24 mouse cellular contexts compared by ENCODE assay signal in the genomic region with DNA sequence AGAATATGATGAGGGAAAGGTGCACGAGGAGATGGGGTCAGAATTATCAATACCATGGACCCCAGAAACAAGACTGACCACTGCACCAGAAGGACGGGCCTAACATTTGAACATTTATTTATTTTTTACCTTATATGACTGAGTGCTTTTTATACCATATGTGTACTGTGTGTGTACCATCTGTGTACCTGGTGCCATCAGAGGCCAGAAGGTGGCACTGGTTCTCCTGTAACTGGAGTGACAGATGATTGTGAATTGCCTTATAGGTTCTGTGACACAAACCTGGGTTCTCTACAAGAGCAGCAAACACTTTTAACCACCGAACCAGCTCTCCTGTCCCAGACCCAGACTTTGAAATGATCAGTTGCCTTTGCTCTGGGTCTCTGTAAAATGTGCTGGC. TPM values are rescaled to one million over a fixed set of nuclear protein-coding genes. Genes with fewer than 3 reads are reported as not detected.
DNase-seq lines count a peak whose midpoint lies in the region; ATAC-seq and TF ChIP-seq lines count a peak whose summit lies in the region.
"Had no signal": no experiment of that assay in that cellular context is flagged by ENCODE, and none has a peak within 500 bp of the region (broad histone marks: within the 10 kb centered on the region; RNA-seq: fewer than 3 reads in every experiment).

No protein-coding gene starts in this region.

- H3K27me3 ChIP-seq in heart, adult 2 months (ENCODE audit: control insufficient read depth, insufficient read depth, low read length) = no peaks in the 10 kb centered on the region
- no peaks in the 10 kb centered on the region for H3K27me3 ChIP-seq in lung, postnatal 0 days (replicated peaks; ENCODE audit: insufficient read depth, low read length)
- H3K27me3 ChIP-seq in MEL (ENCODE audit: control insufficient read depth in 1 of 2, insufficient read depth in 2 of 2, low read length in 2 of 2) = no peaks in the 10 kb centered on the region; a peak in 1 of 4 replicates
- H3K27me3 ChIP-seq: embryonic facial prominence, embryonic 15.5 days; heart, embryonic 13.5 days; liver, embryonic 15.5 days had no signal

- H3K9me3 ChIP-seq in lung, postnatal 0 days (ENCODE audit: low read length) = no peaks in the 10 kb centered on the region
- H3K9me3 ChIP-seq in MEL (replicated peaks; ENCODE audit: insufficient read depth, low read length) = no peaks in the 10 kb centered on the region
- H3K9me3 ChIP-seq: embryonic facial prominence, embryonic 15.5 days; liver, embryonic 15.5 days had no signal

- no peak for DNase-seq in heart, adult 2 months
- DNase-seq in heart, postnatal 10 days = no peak
- no peak for DNase-seq in lung, postnatal 0 days (ENCODE audit: low spot score)
- DNase-seq in lung, postnatal 4 days = no peak
- DNase-seq in MEL (ENCODE audit: low read depth, low spot score) = no peak
- DNase-seq in thymus, postnatal 0 days (ENCODE audit: low spot score) = peak; percentile 11
- no peak for DNase-seq in testis, postnatal 10 days (ENCODE audit: low spot score)
- DNase-seq: adrenal gland, postnatal 14 days; cerebellum, adult 9-11 months; embryo, embryonic 11 days; kidney, adult 9 months; retina, postnatal 1 day had no signal

- intact Hi-C loops in heart, adult 2 months (cut with DNase I) = no loop called here
- intact Hi-C loops in heart, postnatal 10 days (cut with DNase I) = no loop called here

- no peaks in the 10 kb centered on the region for H3K79me2 ChIP-seq in heart, adult 2 months (replicated peaks; ENCODE audit: control insufficient read depth, insufficient read depth, low read length)
- no peaks in the 10 kb centered on the region for H3K79me2 ChIP-seq in MEL (ENCODE audit: control insufficient read depth, insufficient read depth, low read length, poor library complexity)

- peak; percentile 9; the same call in 1 of the 2 replicates for TF ChIP-seq CTCF in heart, adult 2 months (IDR thresholded peaks at IDR 0.05)
- peak; percentile 34 for TF ChIP-seq CTCF in lung, postnatal 0 days (IDR thresholded peaks at IDR 0.05)
- peak in 2 of 3 experiments; percentile 10 to 33; a peak in 2 of 6 replicates for TF ChIP-seq CTCF in MEL (IDR thresholded peaks at IDR 0.05 in 2 of 3, conservative IDR thresholded peaks at IDR 0.05 in 1 of 3; ENCODE audit: control insufficient read depth in 1 of 3, insufficient read depth in 1 of 3, low read depth in 2 of 3, low read length in 3 of 3, poor library complexity in 1 of 3, severe bottlenecking in 1 of 3)

- no peaks in the 10 kb centered on the region for H3K36me3 ChIP-seq in heart, adult 2 months (ENCODE audit: control insufficient read depth, insufficient read depth, low read length)
- H3K36me3 ChIP-seq in lung, postnatal 0 days (ENCODE audit: insufficient read depth, low read length) = no peaks in the 10 kb centered on the region
- peaks cover 0 to 3% of the 10 kb centered on the region in 2 experiments; a peak in 2 of 4 replicates for H3K36me3 ChIP-seq in MEL (ENCODE audit: control insufficient read depth in 1 of 2, insufficient read depth in 2 of 2, low read length in 2 of 2)
- H3K36me3 ChIP-seq: embryonic facial prominence, embryonic 15.5 days; heart, embryonic 13.5 days; liver, embryonic 15.5 days had no signal

- H3K9ac ChIP-seq in heart, adult 2 months (ENCODE audit: low read depth, low read length) = no peak overlapping the region
- H3K9ac ChIP-seq in lung, postnatal 0 days (replicated peaks; ENCODE audit: low read depth) = no peak overlapping the region
- no peak overlapping the region for H3K9ac ChIP-seq in MEL (ENCODE audit: control insufficient read depth, low read depth, low read length, poor library complexity, severe bottlenecking)
- H3K9ac ChIP-seq: embryonic facial prominence, embryonic 15.5 days; heart, embryonic 13.5 days; liver, embryonic 15.5 days had no signal

- no peak for TF ChIP-seq EP300 in heart, adult 2 months (IDR thresholded peaks at IDR 0.05; ENCODE audit: insufficient read depth, low read depth, low read length)
- TF ChIP-seq EP300 in lung, postnatal 0 days (IDR thresholded peaks at IDR 0.05) = no peak
- TF ChIP-seq EP300 in MEL (IDR thresholded peaks at IDR 0.05; ENCODE audit: low read depth in 1 of 2, low read length in 2 of 2) = no peak

- no peak for ATAC-seq in lung, postnatal 0 days
- ATAC-seq in megakaryocyte-erythroid progenitor cell, adult 5-6 weeks (replicated peaks; ENCODE audit: low FRiP score, low TSS enrichment, poor library complexity, severe bottlenecking) = no peak
- ATAC-seq: hindbrain, postnatal 0 days had no signal

- WGBS in heart, adult 2 months = 75% methylated on average over 3 of the region's 3 CpGs
- WGBS in lung, postnatal 0 days = 75% methylated on average over 3 of the region's 3 CpGs

- H3K4me1 ChIP-seq in heart, adult 2 months (ENCODE audit: control insufficient read depth, insufficient read depth, low read length) = no peaks in the 10 kb centered on the region
- no peaks in the 10 kb centered on the region for H3K4me1 ChIP-seq in lung, postnatal 0 days (ENCODE audit: insufficient read depth, low read depth, low read length)
- peaks cover 0 to 2% of the 10 kb centered on the region in 2 experiments; a peak in 2 of 4 replicates for H3K4me1 ChIP-seq in MEL (ENCODE audit: control insufficient read depth in 1 of 2, insufficient read depth in 2 of 2, low read length in 2 of 2)
- H3K4me1 ChIP-seq: embryonic facial prominence, embryonic 15.5 days; heart, embryonic 13.5 days had no signal

- no peak overlapping the region for H3K4me2 ChIP-seq in lung, postnatal 0 days (replicated peaks; ENCODE audit: low read depth, low read length)
- H3K4me2 ChIP-seq: embryonic facial prominence, embryonic 15.5 days; heart, embryonic 13.5 days; liver, embryonic 15.5 days; midbrain, embryonic 11.5 days had no signal

- H3K27ac ChIP-seq in heart, adult 2 months = no peak overlapping the region
- no peak overlapping the region for H3K27ac ChIP-seq in lung, postnatal 0 days (ENCODE audit: low read length)
- H3K27ac ChIP-seq in MEL (ENCODE audit: control insufficient read depth, low read depth, low read length) = no peak overlapping the region
- H3K27ac ChIP-seq: embryonic facial prominence, embryonic 15.5 days; heart, embryonic 13.5 days; hindbrain, postnatal 0 days; liver, embryonic 15.5 days had no signal

- no peak overlapping the region for H3K4me3 ChIP-seq in heart, adult 2 months
- no peak overlapping the region for H3K4me3 ChIP-seq in lung, postnatal 0 days (ENCODE audit: low read depth, low read length)
- no peak overlapping the region for H3K4me3 ChIP-seq in MEL (ENCODE audit: control insufficient read depth in 1 of 2, insufficient read depth in 1 of 2, low read depth in 2 of 2, low read length in 2 of 2)
- H3K4me3 ChIP-seq: embryonic facial prominence, embryonic 15.5 days; heart, embryonic 13.5 days; liver, embryonic 15.5 days had no signal

- TF ChIP-seq RAD21 in MEL (IDR thresholded peaks at IDR 0.05; ENCODE audit: low read depth, low read length) = peak; percentile 18

- TF ChIP-seq POLR2A in heart, adult 2 months (IDR thresholded peaks at IDR 0.05; ENCODE audit: insufficient read depth, low read depth, low read length) = no peak
- TF ChIP-seq POLR2A in MEL (IDR thresholded peaks at IDR 0.05; ENCODE audit: control insufficient read depth in 1 of 2, insufficient read depth in 1 of 2, low read depth in 1 of 2, low read length in 2 of 2, poor library complexity in 1 of 2) = no peak

TF ChIP-seq in MEL, 35 proteins besides CTCF, POLR2A, EP300 and RAD21:
- TF ChIP-seq MYC (IDR thresholded peaks at IDR 0.05; ENCODE audit: low read depth, low read length) (no peak), SMC3 (IDR thresholded peaks at IDR 0.05; ENCODE audit: low read depth, low read length) (peak; percentile 31)

RNA-seq across cellular contexts. Expression of a gene that starts 31.8 kb away (rescaled TPM):
- total RNA-seq in heart, adult 2 months (2021) = not detected
- polyA plus RNA-seq in heart, adult 2 months (2012; rRNA removed) = not detected in 2 replicates
- not detected for total RNA-seq in heart, postnatal 10 days (2021)
- polyA plus RNA-seq in lung, postnatal 0 days (2015; fragmentation: Nextera tagmentation; extraction: Ambion mirVana) = not detected in 2 replicates
- not detected in 2 replicates for total RNA-seq in MEL (2012; rRNA removed)
- not detected for polyA plus RNA-seq in MEL (2012; ENCODE audit: insufficient read depth in 1 of 2, insufficient read length in 2 of 2, low read depth in 1 of 2, low replicate concordance in 2 of 2, missing spikeins in 1 of 2)
- polyA plus RNA-seq in thymus, postnatal 0 days (2015; fragmentation: Nextera tagmentation; extraction: Ambion mirVana) = not detected in 2 replicates
- total RNA-seq in megakaryocyte-erythroid progenitor cell, adult 5-6 weeks (2014; fragmentation: Nextera tagmentation) = not detected in 2 replicates
- not detected in 2 replicates for total RNA-seq in megakaryocyte-erythroid progenitor cell, adult 5-6 weeks (2017)
- total RNA-seq: adrenal gland, postnatal 14 days; hematopoietic stem cell, adult 5-6 weeks; hindbrain, postnatal 0 days; left cerebral cortex, adult 18-20 months had no signal
- polyA plus RNA-seq: embryonic facial prominence, embryonic 15.5 days; forebrain, embryonic 11.5 days; gonadal fat pad, adult 2 months; heart, embryonic 13.5 days; hindbrain, postnatal 0 days; limb, embryonic 11.5 days; liver, embryonic 15.5 days; midbrain, embryonic 11.5 days; small intestine, adult 2 months had no signal

RNA-seq across cellular contexts. Expression of a gene that starts 43.9 kb away (rescaled TPM):
- total RNA-seq in heart, adult 2 months (2021) = 1 to 10 TPM; 7.6 to 8.0 TPM
- 3.9 and 7.3 TPM in 2 replicates for polyA plus RNA-seq in heart, adult 2 months (2012; rRNA removed)
- 1 to 10 TPM; 6.9 to 10.0 TPM for total RNA-seq in heart, postnatal 10 days (2021)
- 4.9 and 5.3 TPM in 2 replicates for polyA plus RNA-seq in lung, postnatal 0 days (2015; fragmentation: Nextera tagmentation; extraction: Ambion mirVana)
- 5.0 TPM in 2 replicates for total RNA-seq in MEL (2012; rRNA removed)
- polyA plus RNA-seq in MEL (2012; ENCODE audit: insufficient read depth in 1 of 2, insufficient read length in 2 of 2, low read depth in 1 of 2, low replicate concordance in 2 of 2, missing spikeins in 1 of 2) = 10 to 100 TPM in 1 of 2 experiments, 1 to 10 TPM in 1; 10.0 to 33.7 TPM
- 24.1 and 26.6 TPM in 2 replicates for polyA plus RNA-seq in thymus, postnatal 0 days (2015; fragmentation: Nextera tagmentation; extraction: Ambion mirVana)
- 18.5 and 21.5 TPM in 2 replicates for total RNA-seq in megakaryocyte-erythroid progenitor cell, adult 5-6 weeks (2014; fragmentation: Nextera tagmentation)
- total RNA-seq in megakaryocyte-erythroid progenitor cell, adult 5-6 weeks (2017) = 6.6 and 10.6 TPM in 2 replicates

RNA-seq across cellular contexts. Expression of a gene that starts 54.8 kb away (rescaled TPM):
- 10 to 100 TPM; 33.0 to 40.1 TPM for total RNA-seq in heart, adult 2 months (2021)
- polyA plus RNA-seq in heart, adult 2 months (2012; rRNA removed) = 20.4 and 44.8 TPM in 2 replicates
- 10 to 100 TPM; 16.4 to 18.0 TPM for total RNA-seq in heart, postnatal 10 days (2021)
- 20.3 and 20.7 TPM in 2 replicates for polyA plus RNA-seq in lung, postnatal 0 days (2015; fragmentation: Nextera tagmentation; extraction: Ambion mirVana)
- 10.4 and 13.0 TPM in 2 replicates for total RNA-seq in MEL (2012; rRNA removed)
- polyA plus RNA-seq in MEL (2012; ENCODE audit: insufficient read depth in 1 of 2, insufficient read length in 2 of 2, low read depth in 1 of 2, low replicate concordance in 2 of 2, missing spikeins in 1 of 2) = 10 to 100 TPM in 1 of 2 experiments, not detected in 1; 14.3 TPM
- 52.9 and 54.5 TPM in 2 replicates for polyA plus RNA-seq in thymus, postnatal 0 days (2015; fragmentation: Nextera tagmentation; extraction: Ambion mirVana)
- total RNA-seq in megakaryocyte-erythroid progenitor cell, adult 5-6 weeks (2014; fragmentation: Nextera tagmentation) = 12.2 and 35.3 TPM in 2 replicates
- total RNA-seq in megakaryocyte-erythroid progenitor cell, adult 5-6 weeks (2017) = 68.2 and 89.2 TPM in 2 replicates
